Mouse (Mus musculus) olfactory bulb, adult 2 months (tissue): Measurements from ENCODE around the gene Hoxa6.

Experiments used
- CTCF ChIP-seq: fragments of 200-500 bp; IDR thresholded peaks from 2 replicates; pipeline ENCODE4 v1.5.1; 2012; ENCODE audit warnings: low read depth, mild to moderate bottlenecking, low read length, moderate library complexity; ENCODE audit not compliant: insufficient read depth
- POLR2A ChIP-seq: fragments of 200-500 bp; IDR thresholded peaks from 2 replicates; pipeline ENCODE4 v1.6.1; 2012; ENCODE audit warnings: mild to moderate bottlenecking, low read depth, low read length, moderate library complexity; ENCODE audit not compliant: insufficient read depth

DNA sequence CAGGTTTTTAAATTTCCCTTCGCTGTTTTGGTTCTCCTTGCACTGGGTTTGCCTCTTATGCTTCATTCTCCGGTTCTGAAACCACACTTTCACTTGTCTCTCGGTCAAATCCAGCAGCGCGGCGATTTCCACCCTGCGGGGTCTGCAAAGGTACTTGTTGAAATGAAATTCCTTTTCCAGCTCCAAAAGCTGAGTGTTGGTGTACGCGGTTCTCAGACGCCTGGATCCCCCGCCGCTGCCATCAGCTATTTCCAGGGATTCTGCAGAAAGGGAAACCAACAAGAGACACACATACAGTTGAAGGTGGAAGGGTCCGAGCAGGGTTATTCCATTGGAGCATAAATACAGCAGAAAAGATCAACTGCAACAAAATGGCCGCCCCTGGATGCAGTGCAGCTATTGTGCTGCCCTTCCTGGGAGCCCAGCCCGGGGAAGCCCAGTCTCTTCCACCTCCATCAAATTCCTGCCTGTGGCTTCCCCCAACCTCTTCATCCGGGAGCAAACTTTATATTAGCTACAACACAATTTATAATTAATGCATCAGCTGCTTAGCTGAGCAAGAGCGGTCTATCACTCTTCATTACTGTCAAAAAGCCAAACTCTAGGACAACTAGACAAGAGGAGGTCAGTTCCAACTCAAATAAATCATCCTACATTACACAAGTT, 45.0 kb downstream of the Hoxa6 start:
- TF ChIP-seq CTCF (no peak), POLR2A (no peak)
